Mouse (Mus musculus): ENCODE measurements around the gene Cavin1.

- TF ChIP-seq CTCF (conservative IDR thresholded peaks at IDR 0.05; ENCODE audit: insufficient read depth, insufficient read length, low read depth, low read length) (no peak), POLR2A (IDR thresholded peaks at IDR 0.05; ENCODE audit: low read depth, low read length) (no peak)
Measured at GRCm38 (mm10) chr11:101011641-101012040, 41.0 kb upstream of the Cavin1 start.

Data from kidney, adult 2 months (tissue).